Mouse (Mus musculus) CH12.LX (cell line): ENCODE measurements around the gene Cenpp. TPM values are rescaled to one million over a fixed set of nuclear protein-coding genes. Genes with fewer than 3 reads are reported as not detected.

ENCODE experiments used
- DNase-seq: peaks from one replicate; pipeline ENCODE4 v3.0.0-alpha.2; 2013; ENCODE audit errors: extremely low read depth
- H3K27ac ChIP-seq: 2 replicates; pipeline ENCODE4 v1.5.1; 2012; ENCODE audit warnings: low read depth, mild to moderate bottlenecking, control low read depth, moderate library complexity; ENCODE audit not compliant: insufficient read depth
- H3K27me3 ChIP-seq: replicated peaks from 2 replicates; pipeline ENCODE3; 2012; ENCODE audit warnings: inconsistent platforms
- H3K36me3 ChIP-seq, 2 experiments: replicated peaks in 1 of 2; 2 replicates each; pipeline versions ENCODE3 to v1.6.1; 2012; ENCODE audit warnings: inconsistent platforms in 1 of 2, low read length in 1 of 2, mild to moderate bottlenecking in 1 of 2, mixed read lengths in 1 of 2, moderate library complexity in 1 of 2; ENCODE audit not compliant: control insufficient read depth in 1 of 2, insufficient read depth in 1 of 2
- H3K4me1 ChIP-seq, 2 experiments: 2 replicates each; pipeline ENCODE4 v1.6.1; 2012; ENCODE audit warnings: inconsistent platforms in 1 of 2, moderate library complexity in 1 of 2; ENCODE audit not compliant: insufficient read depth in 2 of 2, control insufficient read depth in 1 of 2
- H3K4me2 ChIP-seq: 2 replicates; pipeline ENCODE4 v1.6.1; 2012; ENCODE audit warnings: low read depth, mild to moderate bottlenecking, control low read depth; ENCODE audit not compliant: poor library complexity, insufficient read depth, severe bottlenecking
- H3K4me3 ChIP-seq, 3 experiments: fragments of 150-350 bp in 1 of 3; sonication (generic) in 1 of 3; replicated peaks in 1 of 3; 2 replicates each; pipeline versions ENCODE3 to v1.5.1; 2011 to 2012; ENCODE audit warnings: low read depth in 2 of 3, low read length in 2 of 3, mild to moderate bottlenecking in 2 of 3, moderate library complexity in 2 of 3, control low read depth in 1 of 3, improper control_type of control experiment in 1 of 3, inconsistent platforms in 1 of 3, mixed read lengths in 1 of 3; ENCODE audit not compliant: poor library complexity in 1 of 3
- H3K79me2 ChIP-seq: replicated peaks from 2 replicates; pipeline ENCODE4 v1.6.1; 2012; ENCODE audit warnings: mild to moderate bottlenecking, moderate library complexity; ENCODE audit not compliant: control insufficient read depth, poor library complexity, insufficient read depth, severe bottlenecking; ENCODE audit errors: extremely low read depth
- H3K9ac ChIP-seq: 2 replicates; pipeline ENCODE4 v1.6.1; 2012; ENCODE audit warnings: low read depth, mild to moderate bottlenecking, control low read depth, moderate library complexity; ENCODE audit not compliant: insufficient read depth
- H3K9me3 ChIP-seq: replicated peaks from 2 replicates; pipeline ENCODE3; 2012; ENCODE audit warnings: low read length, inconsistent platforms, mixed read lengths
- CHD1 ChIP-seq: IDR thresholded peaks from 2 replicates; pipeline ENCODE4 v1.6.1; 2012; ENCODE audit warnings: low read depth, low read length, improper control_type of control experiment, inconsistent platforms
- CHD2 ChIP-seq: IDR thresholded peaks from 2 replicates; pipeline ENCODE4 v1.6.1; 2011; ENCODE audit warnings: low read length, improper control_type of control experiment
- ETS1 ChIP-seq: conservative IDR thresholded peaks from 2 replicates; pipeline ENCODE4 v1.6.1; 2012; ENCODE audit warnings: low read depth, mild to moderate bottlenecking, inconsistent platforms, low read length, improper control_type of control experiment, moderate library complexity
- GABPA ChIP-seq: IDR thresholded peaks from 2 replicates; pipeline ENCODE4 v1.6.1; 2012; ENCODE audit warnings: low read depth, low read length, improper control_type of control experiment, inconsistent platforms; ENCODE audit not compliant: insufficient replicate concordance
- JUN ChIP-seq: IDR thresholded peaks from 2 replicates; pipeline ENCODE4 v1.6.1; 2011; ENCODE audit warnings: low read depth, mild to moderate bottlenecking, low read length, improper control_type of control experiment, moderate library complexity; ENCODE audit not compliant: insufficient read depth
- KAT2A ChIP-seq: IDR thresholded peaks from 2 replicates; pipeline ENCODE4 v1.6.1; 2012; ENCODE audit warnings: low read length, improper control_type of control experiment, inconsistent platforms; ENCODE audit not compliant: insufficient replicate concordance
- MAFK ChIP-seq: IDR thresholded peaks from 2 replicates; pipeline ENCODE4 v1.6.1; 2011; ENCODE audit warnings: low read length, improper control_type of control experiment; ENCODE audit not compliant: insufficient replicate concordance
- MEF2A ChIP-seq: IDR thresholded peaks from 2 replicates; pipeline ENCODE4 v1.6.1; 2014; ENCODE audit warnings: low read depth, mild to moderate bottlenecking, inconsistent platforms, low read length, improper control_type of control experiment, borderline replicate concordance
- MXI1 ChIP-seq: IDR thresholded peaks from 2 replicates; pipeline ENCODE4 v1.6.1; 2011; ENCODE audit warnings: mild to moderate bottlenecking, low read depth, low read length, improper control_type of control experiment
- NELFE ChIP-seq: IDR thresholded peaks from 2 replicates; pipeline ENCODE4 v1.6.1; 2011; ENCODE audit warnings: low read depth, low read length, improper control_type of control experiment
- RAD21 ChIP-seq: IDR thresholded peaks from 2 replicates; pipeline ENCODE4 v1.6.1; 2011; ENCODE audit warnings: low read depth, mild to moderate bottlenecking, low read length, improper control_type of control experiment, moderate library complexity
- SIN3A ChIP-seq: IDR thresholded peaks from 2 replicates; pipeline ENCODE4 v1.6.1; 2012; ENCODE audit warnings: low read length, improper control_type of control experiment, inconsistent platforms
- SMC3 ChIP-seq: IDR thresholded peaks from 2 replicates; pipeline ENCODE4 v1.6.1; 2011; ENCODE audit warnings: low read depth, low read length, improper control_type of control experiment
- TBP ChIP-seq: conservative IDR thresholded peaks from 2 replicates; pipeline ENCODE4 v1.6.1; 2011; ENCODE audit warnings: low read depth, low read length, improper control_type of control experiment
- TCF12 ChIP-seq: IDR thresholded peaks from 2 replicates; pipeline ENCODE4 v1.6.1; 2014; ENCODE audit warnings: low read depth, mild to moderate bottlenecking, inconsistent platforms, low read length, improper control_type of control experiment
- ZC3H11A ChIP-seq: IDR thresholded peaks from 2 replicates; pipeline ENCODE4 v1.6.1; 2012; ENCODE audit warnings: low read depth, mild to moderate bottlenecking, inconsistent platforms, low read length, improper control_type of control experiment
- ZNF384 ChIP-seq: IDR thresholded peaks from 2 replicates; pipeline ENCODE4 v1.6.1; 2012; ENCODE audit warnings: low read depth, low read length, improper control_type of control experiment, inconsistent platforms
- dilution Hi-C: fragments of 300-500 bp; cut with MboI; formaldehyde crosslinking; loops from 2 replicates; pipeline ENCODE4 v1.14.3; 2020; ENCODE audit warnings: low sequenced_read_pairs; ENCODE audit not compliant: extremely low pct_unique_long_range_greater_than_20kb, extremely low pct_ligation_motif_present
- in situ Hi-C: fragments of 300-500 bp; cut with MboI; formaldehyde crosslinking; loops from 3 replicates; pipeline ENCODE4 v1.14.3; 2019; ENCODE audit warnings: low sequenced_read_pairs, low pct_ligation_motif_present, low pct_unique_long_range_greater_than_20kb, mixed read lengths
- polyA plus RNA-seq: library from polyadenylated mRNA; unstranded; fragments of >175 nt; gene quantifications from 2 replicates; pipeline ENCODE4 v1.2.1, GENCODE M21; 2012; ENCODE audit warnings: low read depth; ENCODE audit not compliant: insufficient read length
- total RNA-seq, 2 experiments: library from RNA; depleted of rRNA; stranded (reverse); fragments of 300-350 nt in 1 of 2; fragments of >200 nt in 1 of 2; gene quantifications; 2 replicates each; pipeline ENCODE4 v1.2.3; 2012 to 2014

Gene Cenpp
- total and polyA plus RNA-seq, 3 experiments = 11.2 to 35.3 (median 11.8) TPM

GRCm38 (mm10) chr13:49546517-49546916 is 106.1 kb downstream of the Cenpp start:
- Histone ChIP-seq H3K27me3 (no peaks in the 10 kb centered on the region), H3K36me3 (peaks cover 0 to 4% of the 10 kb centered on the region in 2 experiments), H3K27ac (no peak overlapping the region), H3K4me2 (no peak overlapping the region), H3K9ac (no peak overlapping the region), H3K4me3 (no peak overlapping the region), H3K9me3 (no peaks in the 10 kb centered on the region), H3K4me1 (peaks cover 0 to 7% of the 10 kb centered on the region in 2 experiments; a peak in 1 of 4 replicates)
- dilution Hi-C loops (no loop called here), in situ Hi-C loops (no loop called here)
- TF ChIP-seq TBP = no peak
- no peak for TF ChIP-seq TCF12
- no peak for TF ChIP-seq JUN
- no peak for TF ChIP-seq SIN3A
- TF ChIP-seq MAFK = no peak
- no peak for TF ChIP-seq MXI1
- TF ChIP-seq NELFE = no peak
- TF ChIP-seq KAT2A = no peak
- TF ChIP-seq ZNF384 = no peak
- TF ChIP-seq, all 38 proteins: peak for 0
- no peaks in the 10 kb centered on the region for H3K79me2 ChIP-seq
- DNase-seq = no peak

- no peak for DNase-seq
- H3K4me1 ChIP-seq = peaks cover 0 to 7% of the 10 kb centered on the region in 2 experiments; a peak in 1 of 4 replicates
- no peak overlapping the region for H3K4me2 ChIP-seq
- no peaks in the 10 kb centered on the region for H3K79me2 ChIP-seq
- H3K4me3 ChIP-seq = no peak overlapping the region
- H3K9ac ChIP-seq = no peak overlapping the region
- no peak for TF ChIP-seq KAT2A
- no peak for TF ChIP-seq CHD2
- no peak for TF ChIP-seq SMC3
- TF ChIP-seq CHD1 = no peak
- no peak for TF ChIP-seq GABPA
- no peak for TF ChIP-seq ZNF384
- no peak for TF ChIP-seq ETS1
- no peak for TF ChIP-seq MXI1
- no peak for TF ChIP-seq MEF2A
- TF ChIP-seq ZC3H11A = no peak
- TF ChIP-seq RAD21 = no peak
- dilution Hi-C loops = no loop called here
- in situ Hi-C loops = no loop called here
- peaks cover 0 to 3% of the 10 kb centered on the region in 2 experiments for H3K36me3 ChIP-seq
- no peak overlapping the region for H3K27ac ChIP-seq
- no peaks in the 10 kb centered on the region for H3K27me3 ChIP-seq
- H3K9me3 ChIP-seq = no peaks in the 10 kb centered on the region
These were observed 106.9 kb downstream of the Cenpp start for GRCm38 (mm10) chr13:49545646-49546045.
